Mouse (Mus musculus) forebrain, embryonic 14.5 days (tissue): ENCODE data around the gene Nxph3. TPM values are rescaled to one million over a fixed set of nuclear protein-coding genes. Genes with fewer than 3 reads are reported as not detected.

ENCODE experiments used
- ATAC-seq: fragments of 200-750 bp; cut with Nextera tagmentation; 2 replicates; pipeline ENCODE4 v1.8.0; 2017; ENCODE audit warnings: mild to moderate bottlenecking, moderate library complexity
- DNase-seq: peaks from one replicate; pipeline ENCODE4 v3.0.0-alpha.2; 2015; ENCODE audit warnings: low spot score
- H3K27ac ChIP-seq: fragments of 300-500 bp; sonication (generic); 2 replicates; pipeline ENCODE4 v1.5.1; 2014; ENCODE audit warnings: low read depth, mild to moderate bottlenecking, control low read depth, low read length, moderate library complexity
- H3K27me3 ChIP-seq: fragments of 300-500 bp; sonication (generic); replicated peaks from 2 replicates; pipeline ENCODE4 v1.6.1; 2014; ENCODE audit warnings: low read length, control low read depth, mixed read lengths; ENCODE audit not compliant: control insufficient read depth, insufficient read depth
- H3K36me3 ChIP-seq: fragments of 300-500 bp; sonication (generic); 2 replicates; pipeline ENCODE4 v1.6.1; 2014; ENCODE audit warnings: low read length, control low read depth; ENCODE audit not compliant: control insufficient read depth, insufficient read depth
- H3K4me1 ChIP-seq: fragments of 300-500 bp; sonication (generic); 2 replicates; pipeline ENCODE4 v1.6.1; 2014; ENCODE audit warnings: antibody characterized with exemption, low read length, control low read depth; ENCODE audit not compliant: control insufficient read depth, insufficient read depth
- H3K4me2 ChIP-seq: fragments of 300-500 bp; sonication (generic); 2 replicates; pipeline ENCODE4 v1.6.1; 2014; ENCODE audit warnings: mild to moderate bottlenecking, control low read depth, low read length
- H3K4me3 ChIP-seq: fragments of 300-500 bp; sonication (generic); 2 replicates; pipeline ENCODE4 v1.5.1; 2014; ENCODE audit warnings: low read depth, low read length, control low read depth
- H3K9ac ChIP-seq: fragments of 300-500 bp; sonication (generic); 2 replicates; pipeline ENCODE4 v1.6.1; 2014; ENCODE audit warnings: mild to moderate bottlenecking, low read length, control low read depth, moderate library complexity
- H3K9me3 ChIP-seq: fragments of 300-500 bp; sonication (generic); replicated peaks from 2 replicates; pipeline ENCODE4 v1.6.1; 2016; ENCODE audit warnings: low read length, control low read depth, mixed read lengths; ENCODE audit not compliant: control insufficient read depth
- WGBS: fragments of 180-500 bp; shearing (Covaris S2); extraction: QIAGEN DNeasy Blood & Tissue Kit; methylation state at CpG from one replicate; pipeline ENCODE4 v1.1.7; 2014; 5-methylcytosine and 5-hydroxymethylcytosine counted together
- polyA plus RNA-seq: library from polyadenylated mRNA; unstranded; fragments of >200 nt; fragmentation: Nextera tagmentation; extraction: Ambion mirVana; gene quantifications from 2 replicates; pipeline ENCODE4 v1.2.1, GENCODE M21; 2014

Nxph3 gene
- polyA plus RNA-seq, 1 experiment from 2014 or later = 7.8 TPM

DNA sequence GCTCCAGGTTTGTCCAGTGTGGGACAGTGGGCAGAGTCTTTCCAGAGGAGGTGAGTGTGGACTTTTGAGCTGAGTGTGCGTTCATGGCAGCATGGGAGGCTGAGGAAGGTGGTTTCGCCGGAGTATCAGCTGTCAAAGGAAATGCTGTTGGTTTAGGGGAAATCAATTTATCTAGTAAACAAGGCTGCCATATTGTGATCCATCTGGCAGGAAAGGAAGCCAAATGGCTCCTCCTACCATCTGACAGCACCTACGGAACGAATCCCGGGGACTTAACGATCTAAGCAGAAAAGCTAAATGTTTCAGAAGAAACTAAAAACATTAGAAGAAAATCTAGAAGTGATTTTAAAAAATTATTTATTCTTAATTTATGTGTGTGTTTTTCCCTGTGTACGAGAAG, 12.9 kb upstream of the Nxph3 start:
- H3K27me3 ChIP-seq = no peaks in the 10 kb centered on the region
- H3K9me3 ChIP-seq = no peaks in the 10 kb centered on the region
- peak overlapping the region; percentile 6; the same call in 1 of the 2 replicates for H3K27ac ChIP-seq
- H3K4me1 ChIP-seq = no peaks in the 10 kb centered on the region
- peak; percentile 54; the same call in 1 of the 2 replicates for ATAC-seq
- 68% methylated on average over 8 of the region's 8 CpGs for WGBS
- H3K4me3 ChIP-seq = no peak overlapping the region
- H3K9ac ChIP-seq = no peak overlapping the region
- no peaks in the 10 kb centered on the region for H3K36me3 ChIP-seq
- DNase-seq = peak; percentile 79
- H3K4me2 ChIP-seq = no peak overlapping the region

DNA sequence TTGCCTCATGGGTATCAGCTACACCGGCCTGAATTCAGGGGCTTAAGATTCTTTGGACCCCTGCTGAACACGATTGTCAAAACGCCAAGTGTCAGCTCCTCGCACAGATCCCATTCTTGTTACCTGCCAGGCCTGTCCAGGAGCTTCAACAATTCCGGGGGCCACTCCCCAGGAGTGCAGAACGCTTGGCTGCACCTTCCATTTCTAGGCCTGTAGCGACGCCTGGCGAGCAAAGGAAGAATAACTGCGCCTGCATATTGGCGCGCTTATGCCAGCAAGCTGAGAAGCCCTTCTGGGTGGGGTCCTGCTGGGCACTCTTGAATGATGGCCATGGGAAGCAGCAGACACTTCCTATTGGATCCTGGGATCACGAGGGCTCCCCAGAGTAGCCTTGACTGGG, 7.2 kb upstream of the Nxph3 start:
- no peaks in the 10 kb centered on the region for H3K9me3 ChIP-seq
- H3K4me2 ChIP-seq = peak overlapping the region; percentile 42
- peak overlapping the region; percentile 15; the same call in 1 of the 2 replicates for H3K4me3 ChIP-seq
- peak overlapping the region; percentile 21 for H3K9ac ChIP-seq
- WGBS = 2% methylated on average over 13 of the region's 13 CpGs
- no peaks in the 10 kb centered on the region for H3K36me3 ChIP-seq
- H3K4me1 ChIP-seq = peaks cover 10% of the 10 kb centered on the region
- peak; percentile 85 for DNase-seq
- H3K27me3 ChIP-seq = no peaks in the 10 kb centered on the region; the same call in 1 of the 2 replicates
- ATAC-seq = peak; percentile 56
- H3K27ac ChIP-seq = no peak overlapping the region

DNA sequence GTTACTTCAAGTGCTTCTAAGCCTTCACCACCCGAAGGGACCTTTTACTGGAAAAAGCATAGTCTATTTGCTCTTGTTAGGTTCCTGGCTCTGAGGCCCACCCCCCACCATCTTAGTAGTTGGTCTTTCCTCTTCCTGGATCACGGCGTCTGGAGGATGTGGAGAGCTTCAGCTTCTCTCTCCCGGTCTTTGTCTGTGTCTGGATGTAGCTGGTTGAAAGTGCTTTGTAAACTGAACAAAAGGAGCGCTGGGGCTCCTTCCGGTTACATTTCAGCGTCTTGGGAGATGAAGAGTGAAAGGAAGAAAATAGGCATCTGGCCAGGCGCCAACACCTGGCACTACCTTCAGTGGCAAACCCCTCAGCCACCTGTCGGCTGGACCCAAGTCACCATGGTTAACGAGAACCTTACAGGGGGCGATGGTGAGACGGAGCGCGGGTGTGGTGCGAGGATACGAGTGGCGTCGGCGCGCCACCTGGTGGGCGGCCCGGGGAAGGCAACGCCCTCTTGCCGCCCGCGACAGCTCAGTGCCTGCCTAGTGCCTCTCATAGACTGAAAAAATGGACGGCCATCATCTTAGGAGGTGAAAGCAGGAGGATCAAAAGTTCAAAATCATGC, 6.2 kb upstream of the Nxph3 start:
- Histone ChIP-seq H3K9ac (peak overlapping the region; percentile 40; the same call in 1 of the 2 replicates), H3K27ac (peak overlapping the region; percentile 67; the same call in 1 of the 2 replicates), H3K4me1 (peaks cover 19% of the 10 kb centered on the region), H3K27me3 (no peaks in the 10 kb centered on the region; the same call in 1 of the 2 replicates), H3K4me2 (peak overlapping the region; percentile 45), H3K4me3 (peak overlapping the region; percentile 12; the same call in 1 of the 2 replicates), H3K9me3 (no peaks in the 10 kb centered on the region), H3K36me3 (no peaks in the 10 kb centered on the region)
- peak; percentile 84 for ATAC-seq
- peak; percentile 93 for DNase-seq
- WGBS = 4% methylated on average over 27 of the region's 27 CpGs

DNA sequence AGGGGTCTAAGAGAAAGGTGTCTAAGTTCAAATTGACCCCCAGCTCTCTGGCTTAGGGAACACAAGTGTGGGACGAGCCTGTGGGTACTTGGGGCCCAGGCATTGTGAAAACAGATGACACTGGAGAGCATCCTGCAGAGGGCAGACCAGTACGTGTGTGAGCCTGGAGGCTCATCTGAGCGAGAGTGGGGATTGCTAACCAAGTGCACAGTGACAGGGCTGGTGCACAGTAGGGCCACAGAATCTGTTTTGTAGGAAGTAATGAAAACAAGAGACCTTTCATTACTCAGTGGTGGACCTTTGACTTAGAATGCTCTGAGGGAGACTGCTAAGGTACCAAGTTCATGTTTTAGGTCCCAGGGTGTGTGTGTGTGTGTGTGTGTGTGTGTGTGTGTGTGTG, 5.6 kb upstream of the Nxph3 start:
- Histone ChIP-seq H3K4me2 (no peak overlapping the region), H3K4me1 (peaks cover 24% of the 10 kb centered on the region), H3K27me3 (peaks cover 3% of the 10 kb centered on the region), H3K36me3 (no peaks in the 10 kb centered on the region), H3K27ac (no peak overlapping the region; the same call in 1 of the 2 replicates), H3K4me3 (no peak overlapping the region), H3K9ac (no peak overlapping the region), H3K9me3 (no peaks in the 10 kb centered on the region)
- no peak for ATAC-seq
- 62% methylated on average over 3 of the region's 3 CpGs for WGBS
- no peak for DNase-seq

DNA sequence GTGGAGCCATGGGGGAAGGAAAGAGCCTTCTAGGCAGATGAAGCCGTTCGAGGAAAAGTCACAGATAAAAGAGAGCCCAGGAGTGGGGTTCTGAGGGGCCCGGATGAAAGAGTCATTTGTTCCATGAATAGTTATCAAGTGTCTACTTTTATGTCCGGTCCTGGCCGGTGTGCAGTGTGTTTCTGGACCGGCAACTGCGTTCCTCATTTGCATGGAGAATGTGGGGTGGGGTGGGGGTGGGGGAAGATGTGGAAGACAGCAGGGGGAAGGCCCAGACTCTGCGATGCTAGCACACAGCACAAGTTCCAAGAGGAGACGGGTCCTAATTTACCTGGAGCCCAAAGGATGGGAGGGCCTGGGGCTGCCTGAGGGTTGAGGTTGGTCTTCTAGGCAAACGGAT, 4.9 kb upstream of the Nxph3 start:
- peaks cover 24% of the 10 kb centered on the region for H3K4me1 ChIP-seq
- H3K36me3 ChIP-seq = no peaks in the 10 kb centered on the region
- no peak overlapping the region for H3K9ac ChIP-seq
- 63% methylated on average over 10 of the region's 10 CpGs for WGBS
- H3K27ac ChIP-seq = no peak overlapping the region
- no peak overlapping the region for H3K4me3 ChIP-seq
- peaks cover 9% of the 10 kb centered on the region for H3K27me3 ChIP-seq
- no peak for ATAC-seq
- no peak for DNase-seq
- no peak overlapping the region for H3K4me2 ChIP-seq
- no peaks in the 10 kb centered on the region for H3K9me3 ChIP-seq

DNA sequence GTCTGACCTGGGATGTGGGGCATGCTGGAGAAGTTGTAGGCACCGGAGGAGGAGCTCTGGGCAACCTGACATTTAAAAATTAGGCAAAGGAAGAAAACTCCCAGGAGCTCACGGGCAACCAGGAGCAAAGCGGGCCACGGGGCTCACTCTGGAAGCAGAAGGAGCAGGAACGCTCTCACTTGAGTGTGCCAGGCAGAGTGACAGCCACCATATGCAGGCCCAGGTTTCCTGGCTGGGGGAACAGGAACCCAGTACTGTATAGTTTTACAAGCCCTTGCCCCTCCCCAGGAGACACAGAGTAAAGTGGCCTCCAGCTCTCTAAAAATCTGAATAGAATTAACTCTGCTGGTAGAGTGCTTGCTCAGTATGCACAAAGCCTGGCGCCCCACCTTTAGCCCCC, 2.8 kb upstream of the Nxph3 start:
- WGBS = 49% methylated on average over 6 of the region's 6 CpGs
- H3K4me2 ChIP-seq = 0 out of 2 replicates have a peak overlapping the region, but pooled peaks have one; percentile 21
- peaks cover 30% of the 10 kb centered on the region for H3K27me3 ChIP-seq
- H3K36me3 ChIP-seq = no peaks in the 10 kb centered on the region
- H3K4me3 ChIP-seq = no peak overlapping the region
- H3K9ac ChIP-seq = no peak overlapping the region
- DNase-seq (peak; percentile 72), ATAC-seq (peak; percentile 21; the same call in 1 of the 2 replicates)
- H3K27ac ChIP-seq = peak overlapping the region; percentile 63; the same call in 1 of the 2 replicates
- peaks cover 29% of the 10 kb centered on the region for H3K4me1 ChIP-seq
- H3K9me3 ChIP-seq = no peaks in the 10 kb centered on the region

DNA sequence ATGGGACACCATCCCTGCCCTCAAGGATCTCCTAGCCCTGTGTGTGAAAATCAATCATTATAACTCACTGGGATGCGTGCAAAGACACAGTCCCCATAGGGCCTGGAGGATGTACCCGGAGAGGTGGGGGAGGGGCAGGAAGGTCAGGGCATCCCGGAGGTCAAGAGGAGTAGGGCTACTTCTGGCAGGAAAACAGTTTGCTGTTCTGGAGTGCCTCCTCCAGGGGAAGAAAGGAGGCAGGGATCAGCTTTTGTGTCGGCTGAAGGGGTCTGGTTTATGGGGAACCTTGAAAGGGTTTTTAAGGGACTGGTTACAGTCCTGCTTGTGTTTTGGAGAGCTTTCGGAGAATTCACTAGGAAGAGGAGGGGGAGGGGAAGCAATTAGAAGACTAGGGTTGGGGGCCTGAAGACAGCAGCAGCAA, 2.1 kb upstream of the Nxph3 start:
- H3K27ac ChIP-seq = peak overlapping the region; percentile 63; the same call in 1 of the 2 replicates
- H3K27me3 ChIP-seq = peaks cover 30% of the 10 kb centered on the region
- no peaks in the 10 kb centered on the region for H3K9me3 ChIP-seq
- peaks cover 28% of the 10 kb centered on the region for H3K4me1 ChIP-seq
- H3K4me3 ChIP-seq = no peak overlapping the region
- no peak overlapping the region for H3K9ac ChIP-seq
- DNase-seq (peak; percentile 43), ATAC-seq (no peak)
- no peaks in the 10 kb centered on the region for H3K36me3 ChIP-seq
- whole genome bisulfite sequencing = 5% methylated on average over 5 of the region's 5 CpGs
- 0 out of 2 replicates have a peak overlapping the region, but pooled peaks have one; percentile 2 for H3K4me2 ChIP-seq

DNA sequence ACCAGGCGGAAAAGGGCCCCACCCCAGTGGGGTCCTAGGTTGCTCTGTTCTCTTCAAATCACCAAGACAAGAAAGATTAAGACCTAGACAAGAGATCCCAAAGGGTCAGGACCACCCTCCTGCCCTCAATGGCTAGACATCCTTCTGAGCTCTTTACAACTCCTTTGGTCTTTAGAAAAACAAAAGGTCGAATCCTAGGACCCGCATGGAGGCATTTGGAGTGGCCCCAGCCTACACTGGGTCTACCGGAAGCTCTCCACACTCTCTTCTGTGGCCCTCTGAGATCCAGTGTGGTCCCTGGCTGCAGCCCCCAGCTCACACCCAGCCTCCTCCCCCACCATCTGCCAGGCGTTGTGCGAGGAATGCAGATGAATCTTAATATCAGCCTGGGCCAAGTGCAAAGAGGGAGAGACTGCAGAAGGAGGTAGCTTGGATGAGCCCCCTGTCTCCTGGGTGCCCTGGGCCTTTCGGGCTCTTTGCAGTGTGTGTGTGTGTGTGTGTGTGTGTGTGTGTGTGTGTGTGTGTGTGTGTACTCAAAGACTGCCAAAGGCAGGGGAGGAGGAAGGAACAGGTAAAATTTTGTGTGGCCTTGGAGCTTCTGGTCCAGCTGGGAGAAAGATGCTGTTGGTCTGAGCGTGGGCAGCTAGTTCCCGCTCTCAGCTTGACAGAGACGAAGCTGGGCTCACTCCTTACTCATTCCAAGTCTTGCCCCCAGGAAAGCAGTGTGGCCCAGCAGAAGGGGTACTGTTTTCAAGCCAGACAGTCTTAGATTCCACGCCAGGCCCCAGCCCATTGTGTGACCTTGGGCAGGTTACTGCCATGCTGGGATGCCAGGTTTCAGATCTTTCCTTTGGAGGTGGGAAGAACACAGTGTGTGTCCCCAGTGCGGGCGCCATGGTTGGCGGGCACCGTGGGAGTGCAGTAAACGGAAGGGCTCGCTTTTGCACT, 1.3 kb upstream of the Nxph3 start:
- no peak overlapping the region; the same call in 1 of the 2 replicates for H3K27ac ChIP-seq
- 0 out of 2 replicates have a peak overlapping the region, but pooled peaks have one; percentile 2 for H3K4me2 ChIP-seq
- 30% methylated on average over 17 of the region's 17 CpGs for WGBS
- H3K9me3 ChIP-seq = no peaks in the 10 kb centered on the region
- H3K9ac ChIP-seq = no peak overlapping the region
- DNase-seq (peak; percentile 64), ATAC-seq (peak; percentile 54; the same call in 1 of the 2 replicates)
- no peaks in the 10 kb centered on the region for H3K36me3 ChIP-seq
- peaks cover 35% of the 10 kb centered on the region for H3K27me3 ChIP-seq
- no peak overlapping the region for H3K4me3 ChIP-seq
- peaks cover 27% of the 10 kb centered on the region for H3K4me1 ChIP-seq
